Mouse (Mus musculus): ENCODE results near the gene Prpsap1. TPM values are rescaled to one million over a fixed set of nuclear protein-coding genes. Genes with fewer than 3 reads are reported as not detected.
A peak's percentile ranks its signal among the peaks of the same experiment; 100 is the strongest.

The Prpsap1 gene
- polyA plus RNA-seq, 1 experiment from 2014 or later, result 206 TPM

- peak overlapping the region; percentile 18; the same call in 1 of the 2 replicates for H3K4me2 ChIP-seq
- no peak overlapping the region for H3K9ac ChIP-seq
- no peak for TF ChIP-seq CTCF (IDR thresholded peaks at IDR 0.05; ENCODE audit: low read depth)
- H3K4me1 ChIP-seq (ENCODE audit: insufficient read depth), result no peaks in the 10 kb centered on the region
- H3K36me3 ChIP-seq (ENCODE audit: insufficient read depth), result no peaks in the 10 kb centered on the region
- no peaks in the 10 kb centered on the region for H3K9me3 ChIP-seq (ENCODE audit: low read depth, low read length)
- H3K27me3 ChIP-seq (ENCODE audit: insufficient read depth, low read length), result no peaks in the 10 kb centered on the region
- DNase-seq, result no peak
- no peak overlapping the region for H3K4me3 ChIP-seq (ENCODE audit: low read depth, low read length)
- no peak for ATAC-seq (ENCODE audit: insufficient read depth)
- WGBS, result 19% methylated on average over 24 of the region's 24 CpGs
- H3K27ac ChIP-seq (ENCODE audit: low read depth), result no peak overlapping the region
These were observed 21.5 kb upstream of the Prpsap1 start for GRCm38 (mm10) chr11:116515330-116516020.

- H3K4me1 ChIP-seq (ENCODE audit: insufficient read depth), result no peaks in the 10 kb centered on the region
- no peaks in the 10 kb centered on the region for H3K36me3 ChIP-seq (ENCODE audit: insufficient read depth)
- DNase-seq (no peak), ATAC-seq (ENCODE audit: insufficient read depth) (no peak; the same call in 1 of the 2 replicates)
- 55% methylated on average over 4 of the region's 4 CpGs for WGBS
- H3K9me3 ChIP-seq (ENCODE audit: low read depth, low read length), result no peaks in the 10 kb centered on the region
- no peak overlapping the region for H3K9ac ChIP-seq
- H3K4me2 ChIP-seq, result no peak overlapping the region
- H3K4me3 ChIP-seq (ENCODE audit: low read depth, low read length), result no peak overlapping the region
- H3K27me3 ChIP-seq (ENCODE audit: insufficient read depth, low read length), result no peaks in the 10 kb centered on the region
- TF ChIP-seq CTCF (IDR thresholded peaks at IDR 0.05; ENCODE audit: low read depth), result no peak
- no peak overlapping the region for H3K27ac ChIP-seq (ENCODE audit: low read depth)
These were observed 19.6 kb upstream of the Prpsap1 start for GRCm38 (mm10) chr11:116513531-116514038.

- Histone ChIP-seq H3K27ac (ENCODE audit: low read depth) (no peak overlapping the region), H3K36me3 (ENCODE audit: insufficient read depth) (no peaks in the 10 kb centered on the region), H3K4me3 (ENCODE audit: low read depth, low read length) (no peak overlapping the region), H3K4me2 (no peak overlapping the region), H3K9me3 (ENCODE audit: low read depth, low read length) (no peaks in the 10 kb centered on the region), H3K9ac (no peak overlapping the region), H3K27me3 (ENCODE audit: insufficient read depth, low read length) (no peaks in the 10 kb centered on the region), H3K4me1 (ENCODE audit: insufficient read depth) (no peaks in the 10 kb centered on the region)
- ATAC-seq (ENCODE audit: insufficient read depth) (no peak), DNase-seq (no peak)
- WGBS, result 78% methylated on average over 6 of the region's 6 CpGs
- no peak for TF ChIP-seq CTCF (IDR thresholded peaks at IDR 0.05; ENCODE audit: low read depth)
These were observed 19.0 kb upstream of the Prpsap1 start for GRCm38 (mm10) chr11:116512987-116513386.

GRCm38 (mm10) chr11:116512154-116512553 lies 18.2 kb upstream of the Prpsap1 start:
- 91% methylated on average over 7 of the region's 7 CpGs for WGBS
- TF ChIP-seq CTCF (IDR thresholded peaks at IDR 0.05; ENCODE audit: low read depth), result no peak

GRCm38 (mm10) chr11:116511301-116511868 lies 17.4 kb upstream of the Prpsap1 start:
- Histone ChIP-seq H3K4me3 (ENCODE audit: low read depth, low read length) (no peak overlapping the region), H3K4me1 (ENCODE audit: insufficient read depth) (no peaks in the 10 kb centered on the region), H3K27ac (ENCODE audit: low read depth) (no peak overlapping the region), H3K4me2 (no peak overlapping the region), H3K9me3 (ENCODE audit: low read depth, low read length) (no peaks in the 10 kb centered on the region), H3K9ac (no peak overlapping the region), H3K27me3 (ENCODE audit: insufficient read depth, low read length) (no peaks in the 10 kb centered on the region), H3K36me3 (ENCODE audit: insufficient read depth) (no peaks in the 10 kb centered on the region)
- ATAC-seq (ENCODE audit: insufficient read depth), result no peak
- TF ChIP-seq CTCF (IDR thresholded peaks at IDR 0.05; ENCODE audit: low read depth), result no peak
- DNase-seq, result no peak
- WGBS, result 39% methylated on average over 7 of the region's 7 CpGs

More at GRCm38 (mm10) chr11:116512154-116512553, 18.2 kb upstream of the Prpsap1 start:
- Histone ChIP-seq H3K4me1 (ENCODE audit: insufficient read depth) (no peaks in the 10 kb centered on the region), H3K4me3 (ENCODE audit: low read depth, low read length) (no peak overlapping the region), H3K36me3 (ENCODE audit: insufficient read depth) (no peaks in the 10 kb centered on the region), H3K27me3 (ENCODE audit: insufficient read depth, low read length) (no peaks in the 10 kb centered on the region), H3K9ac (no peak overlapping the region), H3K9me3 (ENCODE audit: low read depth, low read length) (no peaks in the 10 kb centered on the region), H3K27ac (ENCODE audit: low read depth) (no peak overlapping the region), H3K4me2 (no peak overlapping the region)
- ATAC-seq (ENCODE audit: insufficient read depth), result no peak
- DNase-seq, result no peak

GRCm38 (mm10) chr11:116508689-116509088 lies 14.7 kb upstream of the Prpsap1 start:
- Histone ChIP-seq H3K4me1 (ENCODE audit: insufficient read depth) (no peaks in the 10 kb centered on the region), H3K9me3 (ENCODE audit: low read depth, low read length) (no peaks in the 10 kb centered on the region), H3K36me3 (ENCODE audit: insufficient read depth) (no peaks in the 10 kb centered on the region), H3K27ac (ENCODE audit: low read depth) (no peak overlapping the region), H3K9ac (no peak overlapping the region), H3K4me3 (ENCODE audit: low read depth, low read length) (no peak overlapping the region), H3K27me3 (ENCODE audit: insufficient read depth, low read length) (no peaks in the 10 kb centered on the region), H3K4me2 (no peak overlapping the region)
- TF ChIP-seq CTCF (IDR thresholded peaks at IDR 0.05; ENCODE audit: low read depth), result no peak
- DNase-seq, result no peak
- WGBS, result 32% methylated on average over 2 of the region's 2 CpGs
- no peak for ATAC-seq (ENCODE audit: insufficient read depth)

- DNase-seq, result no peak
- Histone ChIP-seq H3K27me3 (ENCODE audit: insufficient read depth, low read length) (no peaks in the 10 kb centered on the region), H3K4me3 (ENCODE audit: low read depth, low read length) (no peak overlapping the region), H3K36me3 (ENCODE audit: insufficient read depth) (no peaks in the 10 kb centered on the region), H3K4me1 (ENCODE audit: insufficient read depth) (no peaks in the 10 kb centered on the region), H3K9ac (no peak overlapping the region), H3K9me3 (ENCODE audit: low read depth, low read length) (no peaks in the 10 kb centered on the region), H3K4me2 (no peak overlapping the region), H3K27ac (ENCODE audit: low read depth) (no peak overlapping the region)
- no peak for TF ChIP-seq CTCF (IDR thresholded peaks at IDR 0.05; ENCODE audit: low read depth)
- ATAC-seq (ENCODE audit: insufficient read depth), result no peak; the same call in 1 of the 2 replicates
- 69% methylated on average over 17 of the region's 17 CpGs for WGBS
These were observed 12.3 kb upstream of the Prpsap1 start for GRCm38 (mm10) chr11:116506151-116506875.
